Mouse (Mus musculus): ENCODE data around the gene Nek2.
A peak's percentile ranks its signal among the peaks of the same experiment; 100 is the strongest.

Gene Nek2

DNA sequence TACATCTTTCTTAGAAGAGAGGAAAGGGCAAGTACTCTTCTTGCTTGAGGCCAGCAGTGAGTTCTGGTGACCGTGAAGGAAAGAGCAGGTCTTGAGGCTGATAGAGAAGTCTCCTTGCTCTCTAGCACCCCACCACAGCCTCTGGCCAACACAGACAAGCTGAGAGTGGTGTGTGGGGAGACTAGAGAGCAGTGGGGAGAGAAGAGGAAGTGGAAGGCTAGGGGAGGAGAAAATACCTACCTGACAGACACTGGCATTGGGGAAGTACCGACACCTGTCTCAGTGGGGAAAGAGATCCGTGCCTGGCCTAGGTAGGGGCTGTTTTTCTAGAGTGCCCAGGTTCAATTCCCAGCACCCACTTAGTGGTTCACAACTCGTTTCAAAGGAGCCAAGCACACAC lies 7.0 kb upstream of the Nek2 start:
- DNase-seq (ENCODE audit: low spot score in 2 of 2), result peak; percentile 27 to 29

DNA sequence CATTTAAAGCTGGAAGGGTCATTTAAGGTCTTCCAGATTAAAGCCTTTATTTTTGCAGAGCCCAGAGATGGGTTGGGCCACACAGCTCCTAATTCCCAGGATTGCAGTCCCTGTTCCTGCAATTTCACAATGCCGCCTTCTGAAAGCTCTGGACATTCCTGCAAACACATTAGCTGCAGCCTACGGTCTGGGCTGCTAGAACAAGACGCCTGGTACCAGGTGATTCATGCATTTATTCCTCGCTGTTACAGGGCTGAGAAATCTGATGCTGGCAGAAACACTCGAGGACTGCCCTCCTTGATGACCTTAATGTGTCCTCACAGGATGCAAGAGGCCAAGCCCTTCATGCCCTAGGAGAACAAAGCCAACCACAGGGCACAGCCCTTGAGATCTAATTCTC lies 6.3 kb upstream of the Nek2 start:
- no peak for DNase-seq (ENCODE audit: low spot score in 2 of 2)

DNA sequence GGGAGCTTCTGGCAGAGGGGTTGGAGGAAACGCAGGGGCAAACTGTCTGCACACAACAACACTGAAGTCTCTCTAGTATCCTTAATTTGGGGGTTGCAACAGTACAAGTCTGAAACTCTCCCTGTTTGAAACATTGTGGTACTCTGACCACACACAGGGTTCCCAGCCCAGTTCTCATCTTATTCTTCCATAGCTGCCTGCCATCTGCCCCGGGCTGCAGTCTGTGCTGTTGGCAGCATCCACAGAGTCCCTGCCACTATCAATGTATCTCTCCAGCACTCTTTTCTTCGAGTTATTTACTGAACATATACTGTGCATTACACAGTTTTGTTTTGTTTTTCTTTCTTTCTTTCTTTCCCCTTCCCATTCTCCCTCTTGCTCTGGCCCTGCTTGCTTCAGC lies 4.6 kb upstream of the Nek2 start:
- DNase-seq (ENCODE audit: low spot score in 2 of 2), result no peak

DNA sequence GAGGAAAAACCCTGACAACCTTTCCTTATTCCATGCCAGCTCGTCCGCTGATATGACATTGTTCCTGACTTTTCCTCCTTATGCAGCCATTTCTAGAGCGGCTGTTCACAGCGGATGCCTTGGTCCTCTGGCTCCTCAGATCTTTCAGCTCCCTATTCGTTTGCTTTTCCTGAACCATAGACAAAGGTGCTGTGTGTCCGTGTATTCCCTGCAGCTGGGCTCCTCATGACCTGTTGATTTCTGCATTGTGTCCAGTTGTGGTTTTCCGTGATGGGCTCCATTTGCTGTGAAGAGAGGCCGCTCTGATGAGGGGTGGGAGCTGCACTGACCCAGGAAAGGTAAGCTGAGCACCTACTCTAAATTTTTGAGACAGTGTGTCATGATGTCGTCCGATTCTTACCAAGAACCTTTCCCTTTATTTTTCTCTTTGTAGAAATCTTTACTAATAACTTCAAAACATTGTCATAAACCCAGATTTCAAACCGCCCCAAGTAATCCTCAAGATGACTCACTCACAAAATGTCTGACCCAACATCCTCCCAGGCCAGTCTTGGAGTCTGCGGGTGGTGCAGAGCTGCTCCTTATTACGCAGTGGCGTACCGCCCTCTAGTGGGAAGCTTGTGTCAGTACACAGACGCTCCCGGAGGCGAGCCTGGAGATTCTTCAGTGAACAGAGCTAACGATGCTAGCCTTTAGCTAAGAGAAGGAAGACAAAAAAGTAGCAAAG lies 3.7 kb upstream of the Nek2 start:
- peak; percentile 64 to 85 for DNase-seq (ENCODE audit: low spot score in 2 of 2)

DNA sequence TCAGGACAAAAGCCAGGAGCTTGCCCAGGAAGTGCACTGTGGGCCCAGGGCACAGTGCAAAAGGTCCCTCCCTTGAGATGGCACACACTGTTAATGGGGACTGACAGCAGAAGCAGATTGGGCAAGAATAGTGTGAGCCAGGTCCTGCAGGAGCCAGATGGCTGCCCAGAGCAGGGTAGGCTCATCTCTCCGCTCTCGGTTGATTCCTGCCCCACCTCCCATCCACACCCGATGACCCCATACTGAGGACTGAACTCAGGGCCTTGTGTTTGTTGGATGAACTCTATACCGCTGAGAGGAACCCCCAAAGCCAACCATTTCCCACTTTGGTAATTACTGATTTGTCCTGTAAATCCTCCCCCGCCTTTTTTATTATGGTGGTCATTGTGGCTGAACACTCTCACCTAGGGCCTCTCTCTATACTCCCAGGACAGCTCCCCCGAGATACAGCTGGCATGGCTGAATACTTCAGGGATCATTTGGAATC lies 3.1 kb upstream of the Nek2 start:
- no peak for DNase-seq (ENCODE audit: low spot score in 2 of 2)

DNA sequence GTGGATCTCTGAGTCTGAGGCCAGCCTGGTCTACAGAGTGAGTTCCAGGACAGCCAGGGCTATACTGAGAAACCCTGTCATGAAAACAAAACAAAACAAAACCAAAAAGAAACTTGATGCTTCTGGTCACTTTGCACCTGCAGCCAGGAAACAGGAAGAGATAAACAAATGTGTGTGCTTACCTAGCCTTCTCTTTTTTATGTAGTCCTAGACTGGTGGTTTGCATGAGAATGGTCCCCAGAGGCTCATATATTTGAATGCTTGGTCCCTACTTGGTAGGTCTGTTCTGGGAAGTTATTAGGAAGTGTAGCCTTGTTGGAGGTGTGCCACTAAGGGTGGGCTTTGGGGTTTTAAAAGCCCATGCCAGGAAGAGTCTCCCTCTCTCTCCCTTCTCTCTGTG lies 2.2 kb upstream of the Nek2 start:
- DNase-seq (ENCODE audit: low spot score in 2 of 2), result no peak

DNA sequence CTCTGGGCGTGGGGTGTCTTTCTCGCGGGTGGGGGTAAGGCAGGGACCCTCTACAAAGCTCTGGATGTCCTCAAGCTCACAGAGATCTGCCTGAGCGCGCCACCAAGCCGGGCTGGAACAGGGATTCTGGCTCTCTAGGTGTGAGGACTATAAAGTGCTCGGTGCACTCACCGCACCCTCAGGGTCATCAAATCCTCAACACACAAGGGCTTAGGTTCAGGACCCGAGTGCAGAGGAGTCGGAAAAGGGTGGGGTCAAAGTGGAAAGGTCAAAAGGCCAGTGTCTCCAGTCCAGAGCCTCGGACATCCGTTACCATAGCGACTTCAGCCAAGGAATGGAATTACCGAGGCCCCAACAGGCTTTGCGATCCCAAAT lies 306 bp upstream of the Nek2 start:
- DNase-seq (ENCODE audit: low spot score in 2 of 2), result no peak

DNA sequence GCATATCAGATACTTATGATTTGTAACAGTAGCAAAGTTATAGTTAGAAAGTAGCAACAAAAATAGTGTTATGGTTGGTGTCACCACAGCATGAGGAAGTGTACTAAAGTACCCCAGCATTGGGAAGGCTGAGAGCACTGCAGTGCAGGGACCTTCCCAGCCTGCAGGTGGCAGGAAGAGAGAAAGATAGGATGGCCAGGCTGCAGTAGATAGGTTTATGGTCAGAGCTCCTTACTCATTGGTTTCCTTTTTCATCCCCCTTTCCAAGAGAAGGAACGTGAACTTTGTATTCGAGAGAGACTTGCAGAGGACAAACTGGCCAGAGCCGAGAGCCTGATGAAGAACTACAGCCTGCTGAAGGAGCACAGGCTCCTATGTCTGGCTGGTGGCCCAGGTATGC lies 7.9 kb downstream of the Nek2 start:
- DNase-seq (ENCODE audit: low spot score in 2 of 2), result no peak

DNA sequence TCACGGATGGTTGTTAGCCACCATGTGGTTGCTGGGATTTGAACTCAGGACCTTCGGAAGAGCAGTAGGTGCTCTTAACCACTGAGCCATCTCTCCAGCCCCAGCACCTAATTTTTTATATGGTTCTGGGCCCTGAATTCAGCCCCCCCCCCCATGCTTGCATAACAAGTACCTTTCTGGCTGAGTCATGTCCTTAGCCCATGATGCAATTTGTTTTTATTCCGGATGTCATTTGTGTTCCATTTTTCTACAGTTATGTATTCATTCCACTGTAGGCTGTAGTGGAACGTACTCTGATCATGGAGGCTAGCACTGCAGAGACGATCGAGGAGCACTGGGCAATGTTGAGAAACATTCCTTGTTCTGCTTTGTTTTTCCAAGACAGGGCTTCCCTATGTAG lies 12.2 kb downstream of the Nek2 start:
- no peak for DNase-seq (ENCODE audit: low spot score in 2 of 2)

DNA sequence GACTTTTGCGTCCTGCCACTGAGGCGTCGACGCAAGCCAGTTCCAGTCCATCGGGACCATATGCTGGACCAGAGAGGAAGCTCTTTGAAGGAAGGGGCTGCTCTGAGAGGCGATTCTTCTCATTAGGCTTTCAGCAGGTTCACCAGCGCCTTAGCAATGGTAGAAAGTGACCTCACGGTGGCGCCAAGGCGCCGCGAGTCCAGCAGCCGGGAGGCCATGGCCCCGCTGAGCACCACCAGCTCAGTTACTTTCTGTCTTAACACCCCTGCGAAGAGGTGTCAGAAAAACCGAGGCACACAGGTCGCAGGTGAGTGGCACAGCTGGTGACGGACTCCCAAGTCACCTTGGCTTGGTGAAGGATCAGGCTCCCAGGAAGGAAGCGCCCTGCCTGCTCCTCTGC lies 13.6 kb downstream of the Nek2 start:
- DNase-seq (ENCODE audit: low spot score in 2 of 2), result peak; percentile 52 to 70

DNA sequence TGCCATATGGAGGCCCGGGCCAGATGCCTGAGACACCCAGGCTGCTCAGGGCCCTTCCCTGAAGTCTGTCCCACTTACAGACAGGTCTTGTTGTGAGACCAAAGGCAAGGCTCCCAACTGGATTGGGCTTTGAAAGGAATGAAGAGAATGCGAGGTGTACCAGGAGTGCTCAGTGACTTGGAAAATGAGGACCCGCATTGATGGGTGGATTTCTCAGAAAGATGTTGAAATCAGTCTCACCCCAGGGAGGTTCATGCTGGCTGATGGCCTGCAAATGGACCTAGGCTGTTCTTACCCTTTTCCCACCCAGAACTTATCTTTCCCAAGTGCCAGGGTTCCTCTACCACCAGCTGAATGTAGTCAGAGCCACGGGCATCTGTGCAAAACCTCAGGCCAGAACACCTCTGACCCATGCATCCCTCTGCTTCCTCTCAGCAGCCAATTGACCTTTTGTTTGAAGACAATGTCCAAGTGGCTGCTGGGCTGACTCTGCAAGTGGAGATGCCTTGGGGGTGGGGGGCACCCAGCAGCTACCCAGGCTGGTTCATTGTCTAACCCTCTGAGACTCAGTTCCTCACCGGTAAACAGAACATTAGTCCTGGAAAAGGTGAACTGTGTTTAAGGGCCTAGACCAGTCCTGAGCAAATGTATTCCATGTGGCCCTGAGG lies 15.2 kb downstream of the Nek2 start:
- DNase-seq (ENCODE audit: low spot score in 2 of 2), result no peak

DNA sequence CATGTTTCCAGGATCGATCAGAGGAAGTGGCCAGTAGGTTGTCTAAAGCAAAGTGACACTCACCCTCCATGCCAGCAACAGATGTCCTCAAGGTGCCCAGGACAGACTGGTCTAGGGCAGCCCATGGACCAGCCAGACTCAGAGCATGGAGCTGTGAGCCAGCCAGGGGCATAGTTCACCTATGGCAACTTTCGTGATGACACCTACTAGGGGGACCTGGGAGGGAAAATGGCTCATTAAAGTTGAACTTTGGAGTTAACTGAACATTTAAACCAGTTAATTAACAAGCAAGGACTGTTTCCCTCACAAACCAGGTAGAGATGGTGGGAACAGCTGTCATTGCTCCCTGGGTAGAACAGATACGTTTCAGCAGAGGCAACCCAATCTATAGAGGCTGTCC lies 16.4 kb downstream of the Nek2 start:
- no peak for DNase-seq (ENCODE audit: low spot score in 2 of 2)

DNA sequence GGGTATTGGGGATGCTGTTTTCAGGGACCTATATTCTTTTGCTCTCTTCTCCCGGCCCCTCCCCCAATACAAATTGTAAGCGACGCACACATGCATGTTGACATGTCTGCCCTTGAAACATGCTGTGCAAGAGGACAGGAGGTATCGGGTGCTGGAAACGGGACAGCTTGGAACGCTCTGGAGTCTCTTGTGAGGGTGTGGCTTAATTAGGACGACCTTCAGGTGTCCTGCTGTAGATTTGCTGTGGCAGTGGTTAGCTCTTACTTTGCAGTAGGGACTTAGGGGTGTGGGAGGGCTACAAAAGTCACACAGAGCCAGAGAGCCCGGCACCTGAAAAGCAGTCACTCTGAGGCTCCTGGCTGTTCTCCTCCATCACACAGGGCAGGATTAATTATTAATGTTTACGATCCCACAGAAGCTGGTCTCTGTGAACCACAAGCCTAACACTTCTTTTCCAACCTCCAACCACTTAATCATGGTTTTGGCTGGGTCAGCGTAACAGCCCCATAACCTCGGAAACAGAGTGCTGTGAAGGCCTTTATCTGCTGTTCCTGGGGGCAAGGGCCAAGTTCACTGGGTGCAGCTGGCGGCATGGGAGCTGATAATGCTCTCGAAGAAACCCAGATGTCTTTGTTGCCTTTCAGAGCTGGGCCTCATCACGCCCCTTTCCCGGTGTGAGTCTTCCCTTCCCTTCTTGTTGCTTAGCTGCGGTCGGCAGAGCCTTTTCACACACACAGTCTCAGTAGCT lies 17.9 kb downstream of the Nek2 start:
- DNase-seq (ENCODE audit: low spot score in 2 of 2), result no peak

DNA sequence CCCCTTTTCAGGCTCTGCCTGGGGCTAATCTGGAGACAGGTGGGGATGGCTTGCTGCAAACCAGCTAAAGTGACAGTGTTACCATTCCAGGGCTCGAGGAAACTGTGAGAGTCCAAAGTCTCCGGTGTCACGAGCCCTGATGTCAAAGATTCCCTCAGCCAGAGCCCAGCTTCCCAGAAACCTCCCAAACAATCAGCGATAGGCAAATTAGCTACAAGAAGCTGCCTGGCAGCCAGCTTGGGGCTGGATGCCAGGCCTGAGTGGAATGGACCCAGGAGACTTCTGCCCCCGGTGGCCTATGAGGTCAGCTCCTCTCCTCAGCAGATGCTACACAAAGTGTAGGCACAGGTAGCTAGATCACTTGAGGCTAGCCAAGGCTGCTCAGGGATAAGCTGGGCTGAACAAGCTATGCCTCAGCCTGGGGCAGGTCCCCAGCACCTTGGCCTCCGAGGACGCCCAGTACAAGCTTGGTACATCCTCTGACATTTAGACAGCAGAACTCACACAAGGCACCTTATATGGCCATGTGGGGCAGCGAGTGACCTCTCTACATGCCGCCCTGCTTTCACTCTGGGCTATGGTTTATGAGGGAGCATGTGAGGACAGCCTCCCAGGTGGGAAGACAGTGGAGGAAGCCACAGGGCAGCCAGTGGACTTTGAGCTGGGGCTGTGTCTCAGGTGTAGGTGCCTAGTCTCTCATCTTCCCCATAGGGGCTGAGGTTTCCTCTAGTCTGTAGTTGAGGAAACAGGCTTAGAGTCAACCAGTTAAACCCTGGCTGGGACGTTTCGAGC lies 19.7 kb downstream of the Nek2 start:
- DNase-seq (ENCODE audit: low spot score in 2 of 2), result no peak

DNA sequence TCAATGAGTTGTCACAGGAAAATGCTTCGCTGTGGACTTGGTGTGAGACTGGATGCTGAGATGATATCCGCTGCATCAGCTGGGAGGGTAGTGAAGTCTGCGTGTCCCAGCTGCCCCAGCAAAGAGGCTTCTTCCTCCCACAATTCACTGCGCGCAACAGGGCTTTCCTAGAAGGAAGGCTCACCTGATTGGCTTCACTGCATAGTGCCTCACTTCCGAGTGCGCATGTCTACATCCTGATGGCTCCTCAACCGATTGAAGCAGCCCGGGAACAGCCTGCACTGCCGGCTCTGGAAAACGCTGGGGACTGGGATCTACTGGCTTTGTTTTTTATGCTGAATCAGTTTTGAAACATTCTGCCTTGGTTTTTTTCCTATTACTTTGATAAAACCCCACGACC lies 21.0 kb downstream of the Nek2 start:
- no peak for DNase-seq (ENCODE audit: low spot score in 2 of 2)

DNA sequence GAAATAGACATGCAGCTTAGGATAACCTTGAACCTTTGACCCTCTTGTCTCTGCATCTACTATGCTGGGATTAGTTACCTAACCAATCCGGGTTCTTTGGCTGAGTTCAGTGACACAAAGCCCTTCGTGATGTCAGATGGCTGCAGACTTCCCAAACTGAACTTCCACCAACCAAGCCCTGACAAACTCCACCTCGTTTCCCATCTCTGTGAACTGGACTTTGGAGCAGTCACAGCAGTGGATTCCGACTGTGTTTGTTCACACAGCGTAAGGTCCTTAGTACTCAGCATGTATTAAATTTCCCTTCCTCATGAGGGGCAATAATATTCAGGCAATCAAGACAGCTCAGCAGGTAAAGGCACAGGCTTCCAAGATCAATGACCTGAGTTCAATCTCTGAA lies 25.4 kb downstream of the Nek2 start:
- DNase-seq (ENCODE audit: low spot score in 2 of 2), result no peak

DNA sequence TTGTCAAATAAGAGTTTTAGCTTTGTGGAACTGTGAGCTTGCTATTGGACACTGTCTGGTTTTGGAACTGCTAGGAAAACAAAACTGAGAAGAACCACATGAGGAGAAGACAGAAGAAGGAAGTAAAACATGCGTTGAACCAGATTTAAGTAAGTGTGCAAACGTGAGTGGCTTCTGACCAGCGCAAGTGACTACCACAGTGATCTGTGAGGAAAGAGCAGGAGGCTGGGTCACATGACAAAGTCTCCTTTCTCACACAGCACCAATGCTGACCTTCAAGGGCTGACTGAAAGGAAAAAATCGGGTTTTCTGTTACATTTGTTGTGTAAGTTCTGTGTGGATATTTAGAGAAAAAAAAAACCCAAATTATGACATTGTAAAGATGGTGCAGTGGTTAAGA lies 28.3 kb downstream of the Nek2 start:
- DNase-seq (ENCODE audit: low spot score in 2 of 2), result no peak

DNA sequence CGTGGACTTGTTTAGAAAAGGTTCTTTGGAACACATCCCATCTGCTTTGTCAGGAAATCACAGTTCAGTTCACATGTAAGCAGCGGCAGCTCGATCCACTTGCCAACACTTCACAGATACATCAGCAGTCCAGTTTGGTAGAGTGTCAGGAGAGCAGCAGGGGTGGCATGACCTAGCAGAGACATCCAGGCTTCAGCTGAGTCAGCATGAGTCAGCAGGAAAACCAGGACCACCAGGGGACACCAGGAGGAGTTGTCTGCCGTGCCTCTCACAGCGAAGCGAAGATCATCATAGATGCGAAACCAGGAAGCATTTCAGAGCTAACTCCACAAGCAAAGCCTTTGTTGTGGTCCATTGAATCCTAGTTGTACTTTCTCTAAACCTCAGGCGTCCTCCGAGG lies 32.2 kb downstream of the Nek2 start:
- DNase-seq (ENCODE audit: low spot score in 2 of 2), result no peak

DNA sequence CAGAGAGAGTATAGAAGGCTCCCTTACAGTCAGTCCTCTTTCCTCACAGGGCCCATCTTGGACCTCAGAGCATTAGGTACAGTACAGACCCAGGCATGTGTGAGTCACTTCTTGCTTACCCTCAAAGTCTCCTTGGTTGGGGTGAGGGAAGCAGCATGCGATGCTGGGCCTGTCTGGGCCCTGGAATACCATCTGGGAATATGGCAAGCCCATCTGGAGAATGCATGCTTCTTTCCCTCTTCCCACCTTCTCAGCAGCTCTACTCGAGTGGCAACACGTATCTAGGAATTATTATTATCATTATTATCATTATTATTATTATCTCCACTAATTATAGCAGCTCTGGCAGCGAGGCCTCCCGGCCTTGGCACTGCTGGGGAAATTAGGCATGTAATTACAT lies 33.5 kb downstream of the Nek2 start:
- DNase-seq (ENCODE audit: low spot score in 2 of 2), result no peak

DNA sequence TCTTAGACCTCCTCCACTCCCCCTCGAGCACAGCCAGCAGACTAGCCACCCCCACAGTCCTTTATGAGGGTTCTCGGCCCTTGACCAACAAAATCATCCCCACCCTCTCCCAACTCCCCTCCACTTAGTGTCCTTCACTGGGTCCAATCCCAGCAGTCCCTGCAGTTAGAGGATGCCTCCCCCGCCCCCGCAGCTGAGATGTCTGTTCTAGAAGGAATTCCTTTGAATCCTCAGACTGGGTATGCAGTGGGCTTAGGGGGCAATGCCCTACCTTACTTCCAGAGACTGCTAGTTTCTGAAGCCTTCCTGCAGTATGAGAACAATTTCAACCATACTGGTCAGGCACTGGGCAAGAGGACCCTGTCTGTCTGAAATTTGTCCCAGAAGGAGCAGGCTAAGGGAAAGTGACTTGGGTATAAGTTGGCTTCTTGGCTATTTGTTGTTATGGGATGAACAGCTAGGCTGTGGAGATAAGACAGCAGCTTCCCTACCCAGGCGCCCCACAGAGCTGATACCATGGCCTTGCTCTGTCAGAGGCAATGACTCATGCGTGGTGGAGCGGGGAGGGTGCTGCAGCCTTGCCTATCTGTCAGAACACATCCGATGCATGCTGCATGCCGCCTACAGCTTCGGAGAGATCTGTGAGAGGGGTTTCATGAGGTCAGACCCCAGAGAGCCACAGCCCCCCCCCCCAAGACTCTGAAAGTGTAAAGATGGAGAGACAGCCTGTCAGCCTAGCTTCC lies 34.1 kb downstream of the Nek2 start:
- peak; percentile 63 for DNase-seq (ENCODE audit: low spot score in 2 of 2)

DNA sequence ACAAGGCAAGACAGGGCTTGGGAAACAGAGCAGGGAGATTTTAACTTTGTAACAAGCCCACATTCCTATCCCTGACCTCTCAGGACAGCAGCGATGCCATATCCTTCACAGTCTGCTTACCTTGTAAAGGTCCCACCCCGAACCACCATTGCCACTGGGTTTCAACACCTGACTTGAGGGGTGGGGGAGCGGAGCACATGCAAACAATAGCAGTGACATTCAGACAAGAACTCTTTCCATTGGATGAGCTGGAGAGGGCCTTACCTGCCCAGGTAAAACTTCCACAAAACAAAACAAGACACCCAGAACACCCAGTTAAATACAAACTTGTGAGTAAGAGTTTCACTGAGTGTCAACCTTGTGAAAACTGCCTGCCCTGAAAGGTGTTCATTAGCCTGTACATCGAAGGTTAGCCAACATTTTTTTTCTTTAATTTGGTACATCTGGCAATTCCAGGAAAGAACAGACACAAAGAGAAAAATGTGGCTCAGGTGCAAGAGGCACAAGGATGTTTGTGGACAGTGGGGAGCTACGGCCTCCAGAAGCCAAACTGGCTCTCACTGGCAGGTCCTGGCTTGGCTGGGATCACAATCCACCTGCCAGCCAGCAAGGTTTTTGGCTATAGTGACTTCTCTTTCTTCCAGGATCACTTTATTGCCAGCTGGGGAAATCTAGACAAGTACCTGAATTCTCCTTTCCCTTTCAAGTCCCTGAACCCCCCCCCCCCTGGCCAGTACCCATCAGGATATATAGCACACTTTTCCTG lies 35.8 kb downstream of the Nek2 start:
- DNase-seq (ENCODE audit: low spot score in 2 of 2), result no peak

Measured in spleen, postnatal 14 days (tissue).